Mouse (Mus musculus) olfactory bulb, adult 2 months (tissue): Measurements from ENCODE around the gene Slc30a3.

ENCODE experiments used
- CTCF ChIP-seq: fragments of 200-500 bp; IDR thresholded peaks from 2 replicates; pipeline ENCODE4 v1.5.1; 2012; ENCODE audit warnings: low read depth, mild to moderate bottlenecking, low read length, moderate library complexity; ENCODE audit not compliant: insufficient read depth
- POLR2A ChIP-seq: fragments of 200-500 bp; IDR thresholded peaks from 2 replicates; pipeline ENCODE4 v1.6.1; 2012; ENCODE audit warnings: mild to moderate bottlenecking, low read depth, low read length, moderate library complexity; ENCODE audit not compliant: insufficient read depth

DNA sequence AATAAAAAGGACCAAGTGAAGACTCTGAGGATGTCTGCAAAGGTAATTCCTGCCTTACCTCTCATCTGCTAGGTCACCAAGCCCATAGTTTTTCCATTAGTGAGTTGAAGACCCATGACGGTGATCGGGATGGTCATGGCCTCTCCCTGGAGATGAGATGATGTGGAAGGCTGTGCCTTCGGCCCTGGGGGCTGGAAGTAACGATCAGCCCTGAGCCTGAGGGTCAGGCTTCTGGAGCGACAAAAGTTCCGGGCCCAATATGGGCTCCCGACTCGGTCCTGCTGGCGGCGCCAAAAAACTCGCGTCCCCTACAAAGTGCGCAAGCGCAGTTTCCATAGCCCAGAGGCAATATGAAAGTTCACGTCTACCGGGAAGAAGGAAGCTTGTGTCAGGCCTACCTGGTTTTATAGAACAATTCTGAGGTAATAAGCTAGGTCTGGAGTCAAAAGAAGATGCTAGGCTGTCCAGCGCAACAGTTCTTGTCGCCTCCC, at the start of gene Slc30a3:
- TF ChIP-seq CTCF = no peak
- no peak for TF ChIP-seq POLR2A
